Mouse (Mus musculus): ENCODE results near the gene Bmp5.
"Not testable (repeated sequence)": the region's sequence is repeated elsewhere in the genome, so short reads cannot be mapped to it uniquely, and the experiment has no call there.

- TF ChIP-seq CTCF (IDR thresholded peaks at IDR 0.05; ENCODE audit: low read depth, low read length); POLR2A (IDR thresholded peaks at IDR 0.05; ENCODE audit: extremely low read depth, insufficient read depth, low read length): not testable (repeated sequence)
Observed at GRCm38 (mm10) chr9:75808179-75808578, 33.0 kb downstream of the Bmp5 start.
